Mouse (Mus musculus): ENCODE results near the gene Mrps9.

The Mrps9 gene

DNA sequence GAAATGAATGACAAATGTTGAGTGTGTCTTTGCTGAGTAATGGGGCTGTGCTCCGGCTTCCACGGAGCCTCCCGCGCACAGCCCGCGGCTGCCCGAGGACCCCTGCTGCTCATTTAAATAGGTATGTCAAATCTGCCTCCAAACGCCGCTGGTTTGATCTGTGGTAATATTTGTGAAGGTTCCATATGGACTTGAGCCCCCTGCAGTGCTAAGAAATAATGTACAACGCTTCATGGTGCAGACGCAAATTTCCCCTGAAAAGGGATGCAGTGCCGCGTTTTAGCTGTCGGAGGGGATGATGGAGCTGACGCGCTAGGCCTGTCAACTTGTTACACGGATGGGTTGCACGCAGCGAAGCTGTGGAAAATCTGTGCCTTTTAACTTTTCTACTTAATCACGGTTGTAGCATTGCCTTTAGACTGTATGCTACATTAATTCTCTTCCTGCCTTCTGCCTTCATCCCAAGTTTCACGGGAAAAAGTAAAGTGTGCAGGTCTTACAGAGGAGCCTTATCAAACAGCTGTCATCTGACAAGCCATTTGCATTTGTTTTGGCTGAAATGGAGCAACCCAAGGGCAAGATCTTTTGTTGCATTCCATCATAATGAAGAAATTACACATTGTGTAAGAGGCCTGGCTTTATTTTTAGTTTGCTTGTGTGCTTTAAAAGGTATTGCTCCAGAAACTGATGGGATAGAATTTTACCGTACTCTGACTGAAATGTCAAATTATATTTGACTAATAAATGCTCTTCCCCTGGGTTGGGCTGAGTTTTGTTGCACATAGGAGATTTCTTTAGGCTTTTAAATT lies 37.7 kb downstream of the Mrps9 start:
- Histone ChIP-seq H3K27me3 (ENCODE audit: insufficient read depth, low read length) (no peaks in the 10 kb centered on the region), H3K4me1 (replicated peaks; ENCODE audit: low read depth, low read length) (peaks cover 44% of the 10 kb centered on the region), H3K4me3 (replicated peaks; ENCODE audit: low read length) (peak overlapping the region; percentile 20; the same call in 1 of the 2 replicates), H3K36me3 (ENCODE audit: insufficient read depth, low read length) (peaks cover 53% of the 10 kb centered on the region), H3K9me3 (ENCODE audit: low read length) (no peaks in the 10 kb centered on the region)
- no peak for TF ChIP-seq POU5F1 (IDR thresholded peaks at IDR 0.05; ENCODE audit: borderline replicate concordance, low read length)
- no peak for TF ChIP-seq CTCF (conservative IDR thresholded peaks at IDR 0.05; ENCODE audit: low read length)
- TF ChIP-seq NANOG (IDR thresholded peaks at IDR 0.05; ENCODE audit: borderline replicate concordance, low read length), result no peak

DNA sequence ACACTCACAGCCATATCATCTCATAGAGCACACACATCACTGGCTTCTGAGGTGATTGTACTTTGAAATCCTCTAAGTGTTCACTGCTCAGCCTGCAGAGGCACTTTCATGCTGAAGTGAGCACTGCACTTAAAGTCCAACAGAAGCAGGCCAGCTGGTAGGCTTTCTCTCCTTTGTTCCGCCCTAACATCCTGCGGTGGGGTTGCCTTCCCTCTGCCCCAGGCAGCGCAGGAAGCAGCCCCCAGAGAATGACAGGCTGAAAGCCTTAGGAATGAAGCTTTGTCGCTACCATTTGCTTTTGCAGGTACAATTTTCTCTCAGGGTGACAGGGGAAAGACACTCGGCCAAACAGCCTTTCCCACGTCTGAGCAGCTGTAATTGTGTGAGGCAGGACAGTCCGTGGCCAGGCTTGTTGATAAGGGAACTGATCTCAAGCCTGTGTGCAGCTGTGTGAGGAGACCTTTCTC lies 38.4 kb downstream of the Mrps9 start:
- Histone ChIP-seq H3K4me3 (replicated peaks; ENCODE audit: low read length) (no peak overlapping the region), H3K27me3 (ENCODE audit: insufficient read depth, low read length) (no peaks in the 10 kb centered on the region)
- TF ChIP-seq NANOG (IDR thresholded peaks at IDR 0.05; ENCODE audit: borderline replicate concordance, low read length) (no peak), CTCF (conservative IDR thresholded peaks at IDR 0.05; ENCODE audit: low read length) (no peak), POU5F1 (IDR thresholded peaks at IDR 0.05; ENCODE audit: borderline replicate concordance, low read length) (no peak)

DNA sequence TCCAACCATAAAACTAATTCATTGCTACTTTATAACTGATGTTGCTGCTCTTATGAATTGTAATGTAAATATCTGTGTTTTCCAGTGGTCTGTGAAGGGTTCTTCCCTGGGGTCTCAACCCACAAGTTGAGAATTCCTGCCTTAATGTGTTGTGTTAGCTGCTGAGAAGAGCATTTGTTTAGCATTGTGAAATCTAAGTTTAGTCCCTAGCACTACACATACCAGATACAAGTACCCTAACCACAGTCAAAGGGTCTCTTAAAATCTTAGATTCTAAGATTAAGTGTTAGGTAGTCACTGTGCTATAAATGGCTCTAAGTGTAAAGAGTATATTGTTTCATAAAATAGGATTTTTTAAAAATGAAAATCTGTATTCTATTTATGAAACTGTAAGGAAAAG lies 43.7 kb downstream of the Mrps9 start:
- no peaks in the 10 kb centered on the region for H3K27me3 ChIP-seq (ENCODE audit: insufficient read depth, low read length)
- no peaks in the 10 kb centered on the region for H3K9me3 ChIP-seq (ENCODE audit: low read length)
- no peak overlapping the region for H3K4me3 ChIP-seq (replicated peaks; ENCODE audit: low read length)
- TF ChIP-seq POU5F1 (IDR thresholded peaks at IDR 0.05; ENCODE audit: borderline replicate concordance, low read length) (no peak), CTCF (conservative IDR thresholded peaks at IDR 0.05; ENCODE audit: low read length) (no peak), NANOG (IDR thresholded peaks at IDR 0.05; ENCODE audit: borderline replicate concordance, low read length) (no peak)
- peaks cover 71% of the 10 kb centered on the region for H3K36me3 ChIP-seq (ENCODE audit: insufficient read depth, low read length)
- peaks cover 30% of the 10 kb centered on the region for H3K4me1 ChIP-seq (replicated peaks; ENCODE audit: low read depth, low read length)

More for the DNA sequence above, 38.4 kb downstream of the Mrps9 start:
- H3K36me3 ChIP-seq (ENCODE audit: insufficient read depth, low read length), result peaks cover 59% of the 10 kb centered on the region
- peaks cover 44% of the 10 kb centered on the region for H3K4me1 ChIP-seq (replicated peaks; ENCODE audit: low read depth, low read length)
- H3K9me3 ChIP-seq (ENCODE audit: low read length), result no peaks in the 10 kb centered on the region

DNA sequence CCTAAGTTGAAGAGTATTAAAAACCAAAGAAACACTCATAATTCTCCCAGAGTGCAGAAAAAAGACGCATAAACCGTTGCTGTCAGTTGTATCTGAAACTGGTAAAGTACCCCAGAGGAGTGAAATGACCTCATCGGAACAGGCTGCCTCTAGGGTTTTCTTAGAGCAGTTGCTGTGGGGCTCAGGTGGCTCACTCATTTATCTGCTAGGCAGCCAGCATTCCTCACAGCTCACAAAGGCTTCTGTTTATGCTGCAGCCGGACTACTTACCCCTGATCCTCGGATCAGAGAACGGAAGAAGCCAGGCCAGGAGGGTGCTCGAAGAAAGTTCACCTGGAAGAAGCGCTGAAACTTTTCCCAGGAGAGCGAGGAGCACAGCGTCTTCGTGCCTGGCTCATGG lies 54.1 kb downstream of the Mrps9 start:
- TF ChIP-seq POU5F1 (IDR thresholded peaks at IDR 0.05; ENCODE audit: borderline replicate concordance, low read length) (no peak), NANOG (IDR thresholded peaks at IDR 0.05; ENCODE audit: borderline replicate concordance, low read length) (no peak), CTCF (conservative IDR thresholded peaks at IDR 0.05; ENCODE audit: low read length) (no peak)
- Histone ChIP-seq H3K27me3 (ENCODE audit: insufficient read depth, low read length) (no peaks in the 10 kb centered on the region), H3K4me3 (replicated peaks; ENCODE audit: low read length) (no peak overlapping the region), H3K9me3 (ENCODE audit: low read length) (no peaks in the 10 kb centered on the region), H3K36me3 (ENCODE audit: insufficient read depth, low read length) (peaks cover 50% of the 10 kb centered on the region), H3K4me1 (replicated peaks; ENCODE audit: low read depth, low read length) (peaks cover 25% of the 10 kb centered on the region)

DNA sequence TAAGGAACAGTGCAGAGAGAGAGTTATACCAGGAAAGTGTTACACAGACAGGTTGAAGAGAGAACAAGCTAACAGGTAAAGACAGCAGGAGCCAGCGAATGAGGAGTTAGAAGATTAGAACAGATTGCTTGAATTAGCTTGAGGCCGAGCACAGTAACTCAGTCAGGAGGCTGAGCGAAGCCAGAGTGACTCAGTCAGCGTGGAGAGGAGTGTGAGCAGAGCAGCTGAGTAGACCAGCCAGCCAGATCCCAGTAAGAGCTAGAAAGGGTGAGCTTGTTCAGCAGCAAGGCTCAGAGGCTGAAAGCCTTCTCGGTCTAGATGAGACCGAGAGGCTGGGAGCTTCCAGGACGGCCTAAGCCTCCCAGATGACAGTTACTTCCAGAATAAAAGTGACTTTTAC lies 55.7 kb downstream of the Mrps9 start:
- TF ChIP-seq POU5F1 (IDR thresholded peaks at IDR 0.05; ENCODE audit: borderline replicate concordance, low read length) (no peak), NANOG (IDR thresholded peaks at IDR 0.05; ENCODE audit: borderline replicate concordance, low read length) (no peak), CTCF (conservative IDR thresholded peaks at IDR 0.05; ENCODE audit: low read length) (no peak)
- H3K4me1 ChIP-seq (replicated peaks; ENCODE audit: low read depth, low read length), result peaks cover 37% of the 10 kb centered on the region
- H3K4me3 ChIP-seq (replicated peaks; ENCODE audit: low read length), result no peak overlapping the region
- no peaks in the 10 kb centered on the region for H3K9me3 ChIP-seq (ENCODE audit: low read length)
- H3K27me3 ChIP-seq (ENCODE audit: insufficient read depth, low read length), result no peaks in the 10 kb centered on the region; the same call in 1 of the 2 replicates
- peaks cover 35% of the 10 kb centered on the region for H3K36me3 ChIP-seq (ENCODE audit: insufficient read depth, low read length)

DNA sequence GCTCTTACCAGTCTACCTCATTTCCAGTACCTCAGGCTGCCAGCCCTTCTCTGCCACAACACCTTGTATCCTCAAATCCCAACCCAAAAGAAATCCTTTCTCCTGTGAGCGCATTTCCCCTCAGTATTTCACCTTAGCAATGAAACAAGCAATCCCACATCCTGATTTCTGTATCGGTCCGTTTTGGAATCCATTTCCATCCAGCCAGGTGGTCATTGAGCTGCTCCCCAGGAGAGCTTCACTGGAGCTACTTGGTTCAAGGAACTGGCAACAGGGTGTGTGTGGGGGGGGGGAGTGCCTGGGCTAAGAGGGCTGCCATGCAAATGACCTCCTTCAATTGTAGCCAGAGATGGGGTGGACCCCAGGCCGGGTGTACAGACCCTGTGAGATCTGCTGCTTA lies 56.1 kb downstream of the Mrps9 start:
- Histone ChIP-seq H3K4me1 (replicated peaks; ENCODE audit: low read depth, low read length) (peaks cover 40% of the 10 kb centered on the region), H3K27me3 (ENCODE audit: insufficient read depth, low read length) (peaks cover 2% of the 10 kb centered on the region; the same call in 1 of the 2 replicates), H3K4me3 (replicated peaks; ENCODE audit: low read length) (no peak overlapping the region), H3K36me3 (ENCODE audit: insufficient read depth, low read length) (peaks cover 30% of the 10 kb centered on the region), H3K9me3 (ENCODE audit: low read length) (no peaks in the 10 kb centered on the region)
- TF ChIP-seq NANOG (IDR thresholded peaks at IDR 0.05; ENCODE audit: borderline replicate concordance, low read length) (peak; percentile 56; the same call in 1 of the 2 replicates), POU5F1 (IDR thresholded peaks at IDR 0.05; ENCODE audit: borderline replicate concordance, low read length) (no peak)

DNA sequence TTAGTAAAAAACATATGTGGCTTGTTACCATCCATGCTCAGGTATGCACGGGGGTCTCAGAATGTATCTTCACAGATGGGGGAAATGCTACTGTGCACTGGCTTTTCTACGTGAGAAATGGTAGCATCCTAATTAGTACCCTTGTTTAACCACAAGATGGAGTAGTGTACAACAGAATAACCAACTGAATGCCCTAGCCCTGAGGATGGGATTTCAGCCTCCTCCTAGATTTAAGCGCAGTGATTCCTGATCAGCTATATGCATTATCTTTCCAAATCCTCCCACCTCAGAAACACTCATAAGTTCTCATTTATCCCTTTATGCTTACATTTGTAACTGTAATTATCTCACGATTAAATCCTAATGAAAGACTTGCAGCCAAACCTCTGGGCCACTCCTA lies 64.0 kb downstream of the Mrps9 start:
- no peaks in the 10 kb centered on the region for H3K9me3 ChIP-seq (ENCODE audit: low read length)
- TF ChIP-seq CTCF (conservative IDR thresholded peaks at IDR 0.05; ENCODE audit: low read length) (peak; percentile 63), NANOG (IDR thresholded peaks at IDR 0.05; ENCODE audit: borderline replicate concordance, low read length) (no peak)
- peaks cover 21% of the 10 kb centered on the region for H3K27me3 ChIP-seq (ENCODE audit: insufficient read depth, low read length)
- H3K36me3 ChIP-seq (ENCODE audit: insufficient read depth, low read length), result no peaks in the 10 kb centered on the region
- no peak overlapping the region for H3K4me3 ChIP-seq (replicated peaks; ENCODE audit: low read length)
- peaks cover 48% of the 10 kb centered on the region for H3K4me1 ChIP-seq (replicated peaks; ENCODE audit: low read depth, low read length)

DNA sequence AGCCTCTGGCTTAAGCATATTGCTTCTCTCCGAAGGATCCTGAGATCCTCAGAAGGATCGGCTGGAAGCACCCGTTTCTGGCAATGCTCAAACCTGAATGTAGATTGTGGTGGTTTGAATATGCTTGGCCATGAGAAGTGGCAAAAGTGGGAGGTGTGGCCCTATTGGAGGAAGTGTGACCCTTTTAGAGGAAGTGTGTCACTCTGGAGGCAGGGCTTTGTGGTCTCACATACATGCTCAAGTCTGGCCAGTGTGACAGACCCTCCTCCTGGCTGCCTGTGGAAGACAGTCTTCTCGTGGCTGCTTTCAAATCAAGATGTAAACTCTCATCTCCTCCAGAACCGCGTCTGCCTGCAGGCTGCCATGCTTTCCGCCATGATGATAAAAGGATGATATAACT lies 65.7 kb downstream of the Mrps9 start:
- TF ChIP-seq POU5F1 (IDR thresholded peaks at IDR 0.05; ENCODE audit: borderline replicate concordance, low read length) (no peak), NANOG (IDR thresholded peaks at IDR 0.05; ENCODE audit: borderline replicate concordance, low read length) (no peak), CTCF (conservative IDR thresholded peaks at IDR 0.05; ENCODE audit: low read length) (no peak)
- Histone ChIP-seq H3K4me3 (replicated peaks; ENCODE audit: low read length) (no peak overlapping the region), H3K4me1 (replicated peaks; ENCODE audit: low read depth, low read length) (peaks cover 36% of the 10 kb centered on the region), H3K27me3 (ENCODE audit: insufficient read depth, low read length) (peaks cover 21% of the 10 kb centered on the region), H3K36me3 (ENCODE audit: insufficient read depth, low read length) (no peaks in the 10 kb centered on the region), H3K9me3 (ENCODE audit: low read length) (no peaks in the 10 kb centered on the region)

Measured in E14TG2a.4 (cell line).